Mouse (Mus musculus): ENCODE data around the gene Utp3. TPM values are rescaled to one million over a fixed set of nuclear protein-coding genes. Genes with fewer than 3 reads are reported as not detected.
A peak's percentile ranks its signal among the peaks of the same experiment; 100 is the strongest.
"Not testable (repeated sequence)": the region's sequence is repeated elsewhere in the genome, so short reads cannot be mapped to it uniquely, and the experiment has no call there.

Gene Utp3
- total RNA-seq (2022): 10 to 100 TPM; 30.5 to 39.0 (median 35.2) TPM

- DNase-seq: peak; percentile 90
These were observed at the start of gene Utp3 for GRCm38 (mm10) chr5:88554086-88554886. Gene Utp3 (plus strand): TSS chr5:88554462.

- no peak for DNase-seq
These were observed 45.7 kb upstream of the Utp3 start for GRCm38 (mm10) chr5:88508555-88508954.

- no peak for DNase-seq
These were observed 45.3 kb upstream of the Utp3 start for GRCm38 (mm10) chr5:88508990-88509389.

GRCm38 (mm10) chr5:88519232-88519631, 35.0 kb upstream of the Utp3 start:
- no peak for DNase-seq

- no peak for DNase-seq
These were observed 26.6 kb upstream of the Utp3 start, which contains the start of gene Jchain for GRCm38 (mm10) chr5:88527657-88528056. Gene Jchain (minus strand): TSS chr5:88527891.

GRCm38 (mm10) chr5:88530908-88531307, 23.4 kb upstream of the Utp3 start:
- DNase-seq: no peak

- DNase-seq: no peak
These were observed 19.6 kb upstream of the Utp3 start for GRCm38 (mm10) chr5:88534697-88535096.

GRCm38 (mm10) chr5:88540845-88541244, 13.4 kb upstream of the Utp3 start:
- no peak for DNase-seq

GRCm38 (mm10) chr5:88542651-88543282, 11.5 kb upstream of the Utp3 start:
- DNase-seq: no peak

- not testable (repeated sequence) for DNase-seq
These were observed 9.9 kb upstream of the Utp3 start for GRCm38 (mm10) chr5:88544411-88544810.

- no peak for DNase-seq
These were observed 8.7 kb upstream of the Utp3 start for GRCm38 (mm10) chr5:88545536-88545935.

- no peak for DNase-seq
These were observed 784 bp upstream of the Utp3 start for GRCm38 (mm10) chr5:88553271-88554085.

- no peak for DNase-seq
These were observed 4.7 kb downstream of the Utp3 start for GRCm38 (mm10) chr5:88558991-88559390.

- no peak for DNase-seq
These were observed 7.0 kb downstream of the Utp3 start for GRCm38 (mm10) chr5:88561080-88561814.

- DNase-seq: no peak
These were observed 8.9 kb downstream of the Utp3 start for GRCm38 (mm10) chr5:88562863-88563780.

GRCm38 (mm10) chr5:88564501-88565147, 10.4 kb downstream of the Utp3 start, which contains the start of gene Rufy3:
Gene Rufy3 (plus strand): TSS chr5:88565040.
- DNase-seq: peak; percentile 79

GRCm38 (mm10) chr5:88565148-88566033, 11.1 kb downstream of the Utp3 start:
- DNase-seq: peak; percentile 41

- no peak for DNase-seq
These were observed 12.0 kb downstream of the Utp3 start for GRCm38 (mm10) chr5:88566034-88566841.

- DNase-seq: no peak
These were observed 15.3 kb downstream of the Utp3 start for GRCm38 (mm10) chr5:88569541-88569940.
